Mouse (Mus musculus): ENCODE measurements around the gene Lrp4. TPM values are rescaled to one million over a fixed set of nuclear protein-coding genes. Genes with fewer than 3 reads are reported as not detected.

The Lrp4 gene
- polyA plus RNA-seq, 1 experiment from 2014 or later: 8.0 TPM

DNA sequence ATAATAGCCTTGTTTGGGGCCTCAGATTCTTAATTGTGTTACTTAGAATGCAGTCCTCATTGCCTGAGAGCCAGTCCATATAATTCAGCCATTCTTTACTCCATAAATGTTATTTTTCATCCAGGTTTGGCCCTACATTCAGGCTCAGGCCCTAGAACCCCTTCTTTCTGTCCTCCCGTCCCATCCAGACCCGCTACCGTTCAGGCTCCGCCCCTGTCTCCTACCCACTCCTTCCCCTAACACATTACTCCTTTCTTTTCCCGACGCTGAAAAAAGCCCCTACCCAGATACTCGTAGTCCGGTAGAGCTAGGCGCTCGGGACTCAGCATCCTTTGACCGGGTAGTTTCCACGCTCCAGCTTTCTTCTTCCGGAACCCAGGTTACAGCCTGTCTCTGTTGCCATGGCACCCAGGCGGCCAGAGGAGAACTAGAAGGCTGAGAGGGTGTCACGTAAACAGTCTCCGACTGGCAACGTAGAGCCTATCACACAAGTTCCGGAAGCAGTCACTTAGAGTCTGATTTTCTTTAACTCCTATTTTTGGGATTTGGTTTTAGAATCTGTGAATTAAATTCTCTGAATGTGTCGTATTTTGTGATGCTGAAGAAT is 12.9 kb upstream of the Lrp4 start, which contains the start of gene 1110051M20Rik:
TSS of gene 1110051M20Rik (minus strand) at position 419 of the 607 bp plus-strand sequence.
- no peak within 1 kb of the TSS for H3K27ac ChIP-seq (ENCODE audit: low read depth, low read length)
- H3K4me3 ChIP-seq (ENCODE audit: low read length): peak within 1 kb of the TSS; percentile 70
- no peaks in the 10 kb centered on the region for H3K9me3 ChIP-seq (ENCODE audit: control insufficient read depth, low read length)
- WGBS: 1% methylated on average over 19 of the region's 19 CpGs
- H3K9ac ChIP-seq (ENCODE audit: low read depth, low read length): peak within 1 kb of the TSS; percentile 55; the same call in 1 of the 2 replicates
- H3K27me3 ChIP-seq (ENCODE audit: control insufficient read depth, insufficient read depth, low read length): no peaks in the 10 kb centered on the region
- no peaks in the 10 kb centered on the region for H3K36me3 ChIP-seq (ENCODE audit: control insufficient read depth, insufficient read depth, low read length)
- peak; percentile 93 for ATAC-seq (ENCODE audit: low FRiP score, low TSS enrichment)
- no peaks in the 10 kb centered on the region; the same call in 1 of the 2 replicates for H3K4me1 ChIP-seq (ENCODE audit: control insufficient read depth, insufficient read depth, low read length)
- H3K4me2 ChIP-seq (replicated peaks; ENCODE audit: low read depth, low read length): peak within 1 kb of the TSS; percentile 67

DNA sequence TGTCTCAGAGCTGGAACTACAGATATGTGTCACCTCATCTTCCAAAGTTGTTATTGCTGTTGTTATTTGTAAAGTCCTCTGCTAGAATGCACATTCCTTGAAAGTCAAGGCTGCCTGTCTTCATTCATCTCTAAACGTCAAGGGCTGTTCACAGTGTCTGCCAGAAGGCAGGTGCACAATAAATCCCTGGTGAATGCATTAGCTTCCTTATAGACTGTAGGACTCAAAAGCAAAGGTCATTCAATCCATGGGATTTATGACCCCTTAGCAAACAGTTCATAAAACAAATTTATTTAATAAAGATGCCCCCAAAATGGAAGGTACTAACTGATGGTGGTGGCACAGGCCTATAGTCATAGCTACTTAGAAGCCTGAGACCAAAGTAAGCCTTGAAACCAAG is 7.6 kb upstream of the Lrp4 start:
- Histone ChIP-seq H3K27ac (ENCODE audit: low read depth, low read length) (no peak overlapping the region), H3K4me1 (ENCODE audit: control insufficient read depth, insufficient read depth, low read length) (0 out of 2 replicates have a peak, but pooled peaks cover 5% of the 10 kb centered on the region), H3K27me3 (ENCODE audit: control insufficient read depth, insufficient read depth, low read length) (no peaks in the 10 kb centered on the region), H3K9ac (ENCODE audit: low read depth, low read length) (no peak overlapping the region), H3K36me3 (ENCODE audit: control insufficient read depth, insufficient read depth, low read length) (no peaks in the 10 kb centered on the region), H3K9me3 (ENCODE audit: control insufficient read depth, low read length) (no peaks in the 10 kb centered on the region), H3K4me3 (ENCODE audit: low read length) (no peak overlapping the region), H3K4me2 (replicated peaks; ENCODE audit: low read depth, low read length) (no peak overlapping the region)
- no peak for ATAC-seq (ENCODE audit: low FRiP score, low TSS enrichment)
- WGBS: 55% methylated on average over 1 of the region's 1 CpGs

DNA sequence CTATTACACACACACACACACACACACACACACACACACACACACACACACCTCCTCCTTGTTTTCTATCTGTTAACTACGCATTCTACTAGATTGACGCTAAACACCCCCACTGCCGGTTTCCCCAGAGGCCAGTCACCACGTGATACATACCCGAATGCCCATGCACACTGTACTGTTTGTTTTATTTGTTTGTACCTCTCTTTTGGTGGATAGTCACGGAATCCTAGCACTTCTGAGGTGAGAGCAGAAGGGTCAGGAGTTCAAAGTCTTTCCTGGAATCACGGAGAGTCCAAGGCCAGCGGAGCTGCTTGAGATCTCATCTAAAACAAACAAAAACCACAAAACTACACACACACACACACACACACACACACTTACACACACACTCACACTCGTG is 7.0 kb upstream of the Lrp4 start:
- H3K4me2 ChIP-seq (replicated peaks; ENCODE audit: low read depth, low read length): no peak overlapping the region
- 0 out of 2 replicates have a peak, but pooled peaks cover 5% of the 10 kb centered on the region for H3K4me1 ChIP-seq (ENCODE audit: control insufficient read depth, insufficient read depth, low read length)
- H3K9me3 ChIP-seq (ENCODE audit: control insufficient read depth, low read length): no peaks in the 10 kb centered on the region
- ATAC-seq (ENCODE audit: low FRiP score, low TSS enrichment): no peak
- no peaks in the 10 kb centered on the region for H3K36me3 ChIP-seq (ENCODE audit: control insufficient read depth, insufficient read depth, low read length)
- H3K27me3 ChIP-seq (ENCODE audit: control insufficient read depth, insufficient read depth, low read length): no peaks in the 10 kb centered on the region
- H3K4me3 ChIP-seq (ENCODE audit: low read length): no peak overlapping the region
- H3K27ac ChIP-seq (ENCODE audit: low read depth, low read length): no peak overlapping the region
- H3K9ac ChIP-seq (ENCODE audit: low read depth, low read length): no peak overlapping the region
- 68% methylated on average over 9 of the region's 9 CpGs for WGBS

DNA sequence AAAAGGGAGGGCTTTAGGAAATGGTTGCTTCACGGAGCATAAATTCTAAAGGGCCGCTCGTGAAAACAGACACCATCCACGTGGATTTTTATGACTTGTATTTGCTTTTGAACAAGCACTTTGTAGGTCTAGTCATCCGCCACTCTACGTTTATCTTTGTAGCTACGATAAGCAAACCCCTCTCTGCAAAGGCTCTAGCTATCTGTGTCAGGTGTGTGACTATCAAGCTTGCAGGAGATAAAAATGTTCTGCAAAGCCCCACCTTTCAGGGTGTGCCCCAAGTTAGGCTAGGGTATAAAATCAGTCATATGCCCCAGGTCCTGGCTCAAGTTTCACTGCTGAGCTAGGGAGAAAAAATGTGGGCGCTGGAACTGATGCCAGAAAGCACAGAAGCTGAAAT is 4.7 kb upstream of the Lrp4 start:
- ATAC-seq (ENCODE audit: low FRiP score, low TSS enrichment): peak; percentile 30; the same call in 1 of the 2 replicates
- 0 out of 2 replicates have a peak overlapping the region, but pooled peaks have one; percentile 11 for H3K4me3 ChIP-seq (ENCODE audit: low read length)
- no peaks in the 10 kb centered on the region for H3K9me3 ChIP-seq (ENCODE audit: control insufficient read depth, low read length)
- no peak overlapping the region for H3K27ac ChIP-seq (ENCODE audit: low read depth, low read length)
- WGBS: 14% methylated on average over 8 of the region's 8 CpGs
- peak overlapping the region; percentile 33 for H3K4me2 ChIP-seq (replicated peaks; ENCODE audit: low read depth, low read length)
- H3K36me3 ChIP-seq (ENCODE audit: control insufficient read depth, insufficient read depth, low read length): no peaks in the 10 kb centered on the region
- 0 out of 2 replicates have a peak, but pooled peaks cover 5% of the 10 kb centered on the region for H3K4me1 ChIP-seq (ENCODE audit: control insufficient read depth, insufficient read depth, low read length)
- no peaks in the 10 kb centered on the region for H3K27me3 ChIP-seq (ENCODE audit: control insufficient read depth, insufficient read depth, low read length)
- H3K9ac ChIP-seq (ENCODE audit: low read depth, low read length): no peak overlapping the region

DNA sequence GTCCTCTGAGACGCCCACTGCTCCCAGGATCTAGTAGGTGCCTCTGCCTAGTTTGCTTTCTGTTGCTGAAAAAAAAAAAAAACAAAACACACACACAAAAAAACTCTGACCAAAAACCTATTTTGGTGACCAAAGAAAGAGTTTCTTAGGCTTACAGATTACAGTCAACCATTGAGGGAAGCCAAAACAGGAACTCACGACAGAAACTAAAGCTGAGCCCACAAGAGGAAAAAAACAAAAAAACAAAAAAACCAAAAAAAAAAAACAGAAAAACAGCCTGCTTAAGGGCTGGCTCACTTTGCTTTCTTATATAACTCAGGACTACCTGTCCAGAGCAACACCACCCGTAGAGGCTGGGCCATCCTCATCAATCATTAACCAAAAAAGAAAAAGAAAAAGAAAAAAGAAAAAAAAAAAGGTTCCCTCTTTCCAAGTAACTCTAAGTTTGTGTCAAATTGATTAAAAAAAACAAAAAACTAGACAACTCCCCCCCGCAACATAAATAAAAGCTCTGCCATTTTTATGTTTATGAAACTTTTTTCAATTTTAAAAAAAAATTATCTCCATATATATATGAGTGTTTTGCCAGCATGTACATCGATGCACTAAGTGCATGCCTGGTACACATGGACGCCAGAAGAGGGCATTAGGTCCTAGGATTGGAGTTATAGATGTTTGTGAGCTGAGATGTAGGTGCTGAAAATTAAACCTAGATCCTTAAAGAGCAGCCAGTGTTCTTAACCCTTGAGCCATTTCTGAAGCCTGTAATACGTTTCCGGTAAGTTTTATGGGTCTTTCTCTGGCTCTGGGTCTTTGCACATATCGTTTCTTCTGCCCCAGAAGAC is 3.9 kb upstream of the Lrp4 start:
- Histone ChIP-seq H3K4me2 (replicated peaks; ENCODE audit: low read depth, low read length) (no peak overlapping the region), H3K4me1 (ENCODE audit: control insufficient read depth, insufficient read depth, low read length) (0 out of 2 replicates have a peak, but pooled peaks cover 5% of the 10 kb centered on the region), H3K27me3 (ENCODE audit: control insufficient read depth, insufficient read depth, low read length) (no peaks in the 10 kb centered on the region), H3K27ac (ENCODE audit: low read depth, low read length) (no peak overlapping the region), H3K4me3 (ENCODE audit: low read length) (no peak overlapping the region), H3K9me3 (ENCODE audit: control insufficient read depth, low read length) (no peaks in the 10 kb centered on the region), H3K36me3 (ENCODE audit: control insufficient read depth, insufficient read depth, low read length) (no peaks in the 10 kb centered on the region), H3K9ac (ENCODE audit: low read depth, low read length) (no peak overlapping the region)
- ATAC-seq (ENCODE audit: low FRiP score, low TSS enrichment): no peak
- 61% methylated on average over 9 of the region's 9 CpGs for WGBS

DNA sequence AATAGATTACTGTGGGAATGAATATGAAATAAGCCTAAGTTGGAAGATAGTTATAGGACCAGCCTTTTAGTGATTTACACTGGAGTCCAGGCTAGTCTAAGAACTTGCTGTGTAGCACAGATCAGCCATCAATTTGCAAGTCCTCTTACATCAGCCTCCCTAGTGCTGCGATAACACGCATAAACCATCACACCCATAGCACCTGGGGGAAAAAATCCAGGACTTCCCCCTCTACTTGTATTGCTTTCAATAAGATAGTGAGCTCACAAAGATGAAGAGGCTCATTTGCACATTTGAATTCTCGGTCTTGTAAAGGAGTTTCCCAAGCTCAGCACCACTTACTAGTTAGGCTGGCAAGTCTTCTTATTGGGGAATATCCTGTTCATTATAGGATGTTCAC is 2.9 kb upstream of the Lrp4 start:
- Histone ChIP-seq H3K9me3 (ENCODE audit: control insufficient read depth, low read length) (no peaks in the 10 kb centered on the region), H3K27me3 (ENCODE audit: control insufficient read depth, insufficient read depth, low read length) (no peaks in the 10 kb centered on the region), H3K36me3 (ENCODE audit: control insufficient read depth, insufficient read depth, low read length) (no peaks in the 10 kb centered on the region), H3K27ac (ENCODE audit: low read depth, low read length) (no peak overlapping the region), H3K9ac (ENCODE audit: low read depth, low read length) (no peak overlapping the region), H3K4me1 (ENCODE audit: control insufficient read depth, insufficient read depth, low read length) (peaks cover 7% of the 10 kb centered on the region), H3K4me3 (ENCODE audit: low read length) (no peak overlapping the region), H3K4me2 (replicated peaks; ENCODE audit: low read depth, low read length) (no peak overlapping the region)
- no peak for ATAC-seq (ENCODE audit: low FRiP score, low TSS enrichment)
- 92% methylated on average over 3 of the region's 3 CpGs for WGBS

DNA sequence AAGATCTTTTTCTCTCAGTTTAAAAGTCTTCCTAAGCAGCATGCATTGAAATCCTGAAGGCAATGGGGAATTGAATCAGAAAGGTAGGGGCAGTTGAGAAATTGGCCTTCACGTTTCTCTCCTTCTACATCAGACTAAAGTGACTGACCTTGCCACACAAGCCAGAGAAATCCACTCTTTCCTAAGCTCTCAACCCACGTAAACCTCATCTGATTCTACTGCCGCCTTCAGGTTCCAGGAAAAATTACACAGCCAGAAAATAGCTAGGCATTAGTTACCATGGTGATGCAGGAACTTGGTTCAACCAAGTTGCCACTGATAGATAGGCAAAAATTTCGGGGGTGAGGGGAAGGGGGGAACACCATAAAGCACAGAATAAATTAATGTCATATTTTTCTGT is 1.5 kb upstream of the Lrp4 start:
- Histone ChIP-seq H3K27me3 (ENCODE audit: control insufficient read depth, insufficient read depth, low read length) (no peaks in the 10 kb centered on the region), H3K9me3 (ENCODE audit: control insufficient read depth, low read length) (peaks cover 3% of the 10 kb centered on the region; the same call in 1 of the 2 replicates), H3K27ac (ENCODE audit: low read depth, low read length) (no peak overlapping the region), H3K4me1 (ENCODE audit: control insufficient read depth, insufficient read depth, low read length) (peaks cover 12% of the 10 kb centered on the region), H3K4me2 (replicated peaks; ENCODE audit: low read depth, low read length) (no peak overlapping the region), H3K9ac (ENCODE audit: low read depth, low read length) (no peak overlapping the region), H3K36me3 (ENCODE audit: control insufficient read depth, insufficient read depth, low read length) (no peaks in the 10 kb centered on the region), H3K4me3 (ENCODE audit: low read length) (no peak overlapping the region)
- no peak for ATAC-seq (ENCODE audit: low FRiP score, low TSS enrichment)
- WGBS: 5% methylated on average over 4 of the region's 4 CpGs

DNA sequence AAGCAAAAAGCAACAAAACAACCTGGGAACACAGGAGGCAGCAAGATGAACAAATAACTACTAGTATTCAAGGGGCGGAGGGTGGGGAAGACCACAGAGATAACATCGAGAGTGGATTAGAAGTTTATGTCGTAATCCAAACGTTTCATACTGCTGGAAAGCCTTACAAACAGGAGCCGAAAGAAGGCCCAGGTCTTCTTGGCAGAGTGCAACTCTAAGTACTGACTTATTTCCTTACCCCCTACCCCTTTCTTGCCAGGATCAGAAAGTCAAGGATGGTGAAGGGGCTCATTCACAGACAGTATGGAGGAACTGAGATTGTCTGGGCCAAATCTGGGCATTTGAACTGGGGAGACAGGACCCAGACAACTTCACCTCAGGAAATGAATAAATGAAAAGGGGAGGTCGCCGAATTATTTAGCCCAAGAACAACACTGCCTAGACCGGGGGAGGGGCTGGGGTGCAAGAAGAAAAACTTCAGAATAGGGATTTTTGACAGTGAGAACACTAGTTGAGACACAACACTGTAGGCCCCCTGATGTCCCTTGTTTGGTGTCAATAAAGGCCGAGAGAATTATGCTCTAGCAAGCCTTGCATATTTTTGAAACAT is 715 bp upstream of the Lrp4 start:
- Histone ChIP-seq H3K4me1 (ENCODE audit: control insufficient read depth, insufficient read depth, low read length) (peaks cover 18% of the 10 kb centered on the region), H3K4me3 (ENCODE audit: low read length) (peak overlapping the region; percentile 72)
- ATAC-seq (ENCODE audit: low FRiP score, low TSS enrichment): no peak

More for the DNA sequence above, 715 bp upstream of the Lrp4 start:
- H3K4me2 ChIP-seq (replicated peaks; ENCODE audit: low read depth, low read length): peak overlapping the region; percentile 90
- H3K9me3 ChIP-seq (ENCODE audit: control insufficient read depth, low read length): peaks cover 3% of the 10 kb centered on the region; the same call in 1 of the 2 replicates
- no peaks in the 10 kb centered on the region for H3K36me3 ChIP-seq (ENCODE audit: control insufficient read depth, insufficient read depth, low read length)
- peak overlapping the region; percentile 93 for H3K27ac ChIP-seq (ENCODE audit: low read depth, low read length)
- 47% methylated on average over 9 of the region's 9 CpGs for WGBS
- H3K27me3 ChIP-seq (ENCODE audit: control insufficient read depth, insufficient read depth, low read length): no peaks in the 10 kb centered on the region
- H3K9ac ChIP-seq (ENCODE audit: low read depth, low read length): peak overlapping the region; percentile 82; the same call in 1 of the 2 replicates
